Mouse (Mus musculus) right cerebral cortex, adult 18-20 months (tissue): Measurements from ENCODE around the gene Coro2a.

ENCODE experiments used
- DNase-seq: peaks from one replicate; pipeline ENCODE4 v3.0.0; 2022; ENCODE audit warnings: mixed read lengths

The Coro2a gene

GRCm38 (mm10) chr4:46520491-46520890, 81.5 kb downstream of the Coro2a start:
- no peak for DNase-seq

DNA sequence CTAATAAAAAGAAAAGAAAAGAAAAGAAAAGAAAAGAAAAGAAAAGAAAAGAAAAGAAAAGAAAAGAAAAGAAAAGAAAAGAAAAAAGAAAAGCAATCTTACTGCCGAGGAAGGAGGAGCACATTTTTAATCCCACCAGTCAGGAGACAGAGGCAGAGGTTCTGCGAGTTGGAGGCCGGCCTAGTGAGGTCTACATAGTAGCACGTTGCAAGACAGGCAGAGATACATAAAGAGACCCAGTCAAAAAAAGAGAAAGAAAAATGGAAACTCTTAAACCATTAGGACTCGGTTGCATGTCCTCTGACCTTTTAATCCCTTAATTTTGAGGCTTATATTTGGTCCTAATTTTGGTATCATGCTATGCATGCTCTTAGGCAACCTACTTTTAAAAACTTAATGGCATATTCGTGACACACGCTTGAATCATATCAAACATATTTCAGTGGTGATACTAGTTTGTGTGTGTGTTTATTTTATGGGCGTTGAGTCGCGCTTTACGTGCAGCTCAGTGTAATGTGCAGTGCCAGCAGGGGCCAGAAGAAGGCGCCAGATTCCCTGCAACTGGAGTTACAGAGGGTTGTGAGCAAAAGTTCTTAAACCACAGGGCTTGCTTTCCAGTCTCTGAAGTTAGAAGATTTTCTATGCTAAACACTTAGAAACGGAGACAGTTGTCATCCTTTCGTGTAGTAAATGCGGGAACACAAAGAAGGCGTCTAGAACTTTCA, 94.1 kb downstream of the Coro2a start:
- DNase-seq: peak; percentile 75

- peak; percentile 96 for DNase-seq
Measured at GRCm38 (mm10) chr4:46506801-46507610, 95.0 kb downstream of the Coro2a start.

GRCm38 (mm10) chr4:46505361-46506057, 96.5 kb downstream of the Coro2a start:
- no peak for DNase-seq

DNA sequence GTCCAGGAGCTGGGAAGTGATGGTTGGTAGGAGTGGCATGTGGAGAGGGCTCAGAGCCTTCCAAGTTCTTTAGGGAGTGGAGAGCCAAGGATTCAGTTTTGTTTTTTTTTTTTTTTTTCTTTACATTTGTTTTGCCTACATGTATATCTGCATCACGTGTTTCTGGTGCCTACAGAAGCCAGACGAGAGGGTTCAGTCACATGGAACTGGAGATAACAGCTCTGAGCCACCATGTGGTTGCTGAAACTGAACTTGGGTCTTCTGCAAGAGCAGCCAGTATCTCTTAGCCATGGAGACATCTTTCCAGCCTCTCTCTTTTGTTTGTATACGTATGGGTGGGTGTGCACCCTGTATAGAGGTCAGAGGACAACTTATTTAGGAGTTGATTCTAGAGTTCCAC, 98.1 kb downstream of the Coro2a start:
- no peak for DNase-seq

GRCm38 (mm10) chr4:46502606-46503502, 99.1 kb downstream of the Coro2a start:
- no peak for DNase-seq

DNA sequence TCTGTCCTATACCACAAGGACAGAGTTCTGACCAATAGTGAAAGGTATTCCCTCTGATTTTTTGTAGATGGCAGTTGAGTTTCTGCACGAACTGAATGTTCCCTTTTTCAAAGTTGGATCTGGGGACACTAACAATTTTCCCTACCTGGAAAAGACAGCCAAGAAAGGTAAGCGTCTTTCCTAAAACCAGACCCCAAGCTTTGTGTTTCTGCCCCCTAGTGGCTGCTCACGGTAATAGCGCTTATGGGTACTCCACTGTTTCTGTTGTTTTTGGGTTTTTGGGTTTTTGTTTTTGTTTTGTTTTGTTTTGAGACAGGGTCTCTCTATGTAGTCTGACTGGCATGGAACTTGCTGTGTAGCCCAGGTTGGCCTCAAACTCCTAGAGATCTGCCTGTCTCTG, 103.0 kb downstream of the Coro2a start:
- DNase-seq: no peak

DNA sequence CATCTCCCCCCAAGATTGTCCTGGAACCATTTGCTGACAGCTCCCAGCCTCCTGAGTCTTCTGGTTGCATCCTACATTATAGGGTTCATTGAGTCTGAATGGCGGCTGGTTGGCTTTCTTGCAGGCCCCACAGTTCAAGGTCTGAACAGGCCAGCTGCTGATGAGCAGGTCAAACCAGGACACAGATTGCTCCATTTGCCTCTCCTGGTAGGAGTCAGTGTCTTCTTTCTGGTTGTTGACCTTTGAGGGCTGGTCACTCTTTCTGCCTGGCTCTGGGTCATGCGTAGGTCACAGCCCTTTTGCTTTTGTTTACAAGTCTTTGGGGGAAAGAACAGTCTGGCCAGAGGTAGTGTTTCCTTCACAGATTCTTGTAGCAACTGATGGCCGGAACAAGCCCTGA, 103.5 kb downstream of the Coro2a start:
- no peak for DNase-seq

DNA sequence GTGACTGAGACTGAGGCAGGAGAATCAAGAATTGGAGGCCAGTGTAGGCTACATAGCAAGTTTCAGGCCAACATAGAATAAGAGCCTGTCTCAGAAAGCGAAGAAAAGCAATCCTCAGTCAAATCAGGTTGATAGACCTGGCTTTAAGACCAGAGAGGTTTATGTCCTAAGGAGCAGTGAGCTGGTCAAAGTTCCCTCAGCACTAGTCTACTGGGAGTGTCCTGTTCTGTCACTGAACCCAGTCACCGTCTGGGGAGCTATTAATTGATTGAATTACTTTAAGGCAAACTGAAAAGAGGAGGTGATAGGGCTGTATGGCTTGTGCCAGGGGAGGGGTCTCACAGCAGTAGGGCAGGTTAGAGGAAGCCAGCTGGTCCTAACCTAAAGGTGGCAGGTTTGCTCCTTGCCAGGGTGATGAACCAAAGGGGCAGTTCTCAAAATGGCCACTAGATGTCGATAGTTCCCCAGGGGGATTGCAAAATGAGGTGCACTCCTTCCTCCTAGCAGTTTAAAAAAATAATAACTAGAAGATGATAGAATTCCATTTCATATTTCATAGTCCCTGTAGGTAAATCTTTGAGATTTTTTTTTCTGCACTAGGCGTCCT, 104.6 kb downstream of the Coro2a start:
- peak; percentile 64 for DNase-seq

DNA sequence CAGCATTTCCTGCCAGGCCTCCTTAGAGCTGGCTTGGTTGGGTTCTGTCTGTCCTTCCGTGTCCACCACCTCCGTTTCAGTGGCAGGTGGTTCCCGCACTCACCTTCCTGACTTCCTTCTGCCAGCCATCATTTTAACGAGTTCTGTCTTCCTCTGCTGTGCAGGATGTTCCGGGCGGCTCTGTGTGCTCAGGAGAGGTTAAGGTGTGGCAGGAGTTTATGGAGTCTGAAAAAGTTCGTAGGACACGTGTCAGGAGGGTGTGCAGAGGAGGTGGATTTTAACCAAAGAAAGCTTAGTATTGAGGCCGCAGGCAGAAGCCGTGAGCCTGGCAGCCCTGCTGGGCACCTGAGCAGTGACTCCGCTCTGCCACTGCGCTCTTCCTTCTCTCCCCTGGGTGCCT, 106.5 kb downstream of the Coro2a start:
- DNase-seq: no peak

- DNase-seq: no peak
Measured at GRCm38 (mm10) chr4:46493071-46493470, 108.9 kb downstream of the Coro2a start.

DNA sequence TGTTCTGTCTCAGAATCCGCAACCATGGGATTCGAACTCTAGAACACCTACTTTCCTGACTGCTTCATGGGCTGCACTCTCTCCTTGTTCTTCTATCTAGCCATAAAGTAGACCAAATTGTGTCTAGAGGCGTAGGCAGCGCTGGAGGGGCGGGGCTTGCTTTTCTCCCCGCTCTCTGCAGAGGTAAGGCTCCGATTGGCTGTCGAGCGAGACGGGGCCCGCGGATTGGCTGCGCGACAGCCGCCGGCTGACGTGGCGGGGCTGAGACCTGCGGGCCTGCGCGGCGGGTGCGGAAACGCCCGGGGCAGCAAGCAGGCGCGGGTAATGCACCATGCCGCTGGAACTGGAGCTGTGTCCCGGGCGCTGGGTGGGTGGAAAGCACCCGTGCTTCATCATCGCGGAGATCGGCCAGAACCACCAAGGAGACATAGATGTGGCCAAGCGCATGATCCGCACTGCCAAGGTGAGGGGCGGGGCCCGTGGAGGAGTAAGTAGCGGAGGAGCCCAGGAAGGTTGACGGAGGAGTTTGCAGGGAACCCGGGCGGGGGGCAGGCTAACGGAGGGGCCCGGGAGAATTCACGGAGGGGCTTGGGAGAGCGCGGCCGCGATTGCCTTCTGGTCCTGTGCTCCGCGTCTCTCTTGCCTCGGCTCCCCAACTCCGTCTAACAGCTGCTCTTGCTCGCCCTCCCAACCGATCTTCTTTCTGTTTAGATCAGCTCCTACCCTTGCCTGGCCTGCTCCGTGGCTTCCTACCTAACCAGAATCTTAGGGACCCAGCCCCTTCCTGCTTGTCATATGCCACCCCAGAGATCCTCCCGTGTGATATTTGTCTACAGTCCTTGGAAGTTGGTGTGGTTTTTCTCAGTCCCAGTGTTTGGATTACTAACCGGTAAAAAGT, 112.7 kb downstream of the Coro2a start, which contains the start of gene Nans:
Nans (plus strand) TSS at position 221 of the 898 bp plus-strand sequence.
- peak; percentile 96 for DNase-seq

DNA sequence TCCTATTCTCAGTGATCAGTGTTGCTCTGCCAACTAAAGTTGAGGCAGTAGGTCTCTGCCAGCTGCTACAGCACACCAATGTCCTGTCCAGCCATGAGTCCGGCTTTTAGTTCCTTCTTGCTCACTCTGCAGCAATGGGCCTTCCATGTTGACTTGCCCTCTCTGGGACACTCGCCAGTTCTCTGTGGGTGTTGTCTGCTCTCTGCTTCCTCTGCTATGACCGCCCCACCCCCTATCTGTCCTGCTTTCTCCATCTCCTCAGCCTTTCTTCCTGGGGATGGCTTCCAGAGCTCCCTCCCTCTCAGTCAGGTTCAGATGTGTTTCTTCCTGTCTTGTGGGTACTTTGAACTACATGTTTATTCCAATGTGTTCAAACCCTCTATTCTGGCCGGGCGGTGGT, 114.7 kb downstream of the Coro2a start:
- DNase-seq: no peak
